Mouse (Mus musculus) CH12.LX (cell line): ENCODE results near the gene Krt71.

Source experiments
- CTCF ChIP-seq, 2 experiments: IDR thresholded peaks in 1 of 2; conservative IDR thresholded peaks in 1 of 2; 2 replicates each; pipeline ENCODE4 v1.5.1; 2011 to 2012; ENCODE audit warnings: low read depth in 2 of 2, low read length in 2 of 2, improper control_type of control experiment in 1 of 2, inconsistent platforms in 1 of 2, mild to moderate bottlenecking in 1 of 2, moderate library complexity in 1 of 2
- ELF1 ChIP-seq: IDR thresholded peaks from 2 replicates; pipeline ENCODE4 v1.6.1; 2014; ENCODE audit warnings: low read depth, mild to moderate bottlenecking, inconsistent platforms, low read length, improper control_type of control experiment
- EP300 ChIP-seq: IDR thresholded peaks from 2 replicates; pipeline ENCODE4 v1.6.1; 2011; ENCODE audit warnings: low read length, improper control_type of control experiment
- MAX ChIP-seq: IDR thresholded peaks from 2 replicates; pipeline ENCODE4 v1.6.1; 2011; ENCODE audit warnings: low read length, improper control_type of control experiment
- MEF2A ChIP-seq: IDR thresholded peaks from 2 replicates; pipeline ENCODE4 v1.6.1; 2014; ENCODE audit warnings: low read depth, mild to moderate bottlenecking, inconsistent platforms, low read length, improper control_type of control experiment, borderline replicate concordance
- POLR2A ChIP-seq: IDR thresholded peaks from 2 replicates; pipeline ENCODE4 v1.6.1; 2011; ENCODE audit warnings: low read depth, mild to moderate bottlenecking, improper control_type of control experiment, low read length
- POLR2AphosphoS2 ChIP-seq: IDR thresholded peaks from 2 replicates; pipeline ENCODE4 v1.6.1; 2011; ENCODE audit warnings: low read depth, low read length, improper control_type of control experiment
- SMC3 ChIP-seq: IDR thresholded peaks from 2 replicates; pipeline ENCODE4 v1.6.1; 2011; ENCODE audit warnings: low read depth, low read length, improper control_type of control experiment
- USF2 ChIP-seq: conservative IDR thresholded peaks from 2 replicates; pipeline ENCODE4 v1.6.1; 2011; ENCODE audit warnings: low read depth, low read length, improper control_type of control experiment
- ZC3H11A ChIP-seq: IDR thresholded peaks from 2 replicates; pipeline ENCODE4 v1.6.1; 2012; ENCODE audit warnings: low read depth, mild to moderate bottlenecking, inconsistent platforms, low read length, improper control_type of control experiment
- ZKSCAN1 ChIP-seq: IDR thresholded peaks from 2 replicates; pipeline ENCODE4 v1.6.1; 2012; ENCODE audit warnings: low read depth, inconsistent platforms, low read length, improper control_type of control experiment, borderline replicate concordance

- TF ChIP-seq EP300: no peak
- no peak for TF ChIP-seq MAX
- TF ChIP-seq USF2: no peak
- TF ChIP-seq POLR2AphosphoS2: no peak
- no peak for TF ChIP-seq POLR2A
- no peak for TF ChIP-seq ELF1
- no peak for TF ChIP-seq ZC3H11A
- peak; percentile 21 to 48; a peak in 2 of 4 replicates for TF ChIP-seq CTCF (conservative IDR thresholded peaks at IDR 0.05 in 1 of 2, IDR thresholded peaks at IDR 0.05 in 1 of 2; ENCODE audit: low read depth in 2 of 2, low read length in 2 of 2)
- TF ChIP-seq SMC3: no peak; the same call in 1 of the 2 replicates
- TF ChIP-seq ZKSCAN1: no peak
- no peak for TF ChIP-seq MEF2A
Observed at GRCm38 (mm10) chr15:101708683-101709082, 34.2 kb downstream of the Krt71 start.
